Mouse (Mus musculus): ENCODE results near the gene Scnn1a.

GRCm38 (mm10) chr6:125353221-125353620 lies 32.8 kb downstream of the Scnn1a start:
- TF ChIP-seq POLR2A (IDR thresholded peaks at IDR 0.05; ENCODE audit: borderline replicate concordance, insufficient read depth, low read length) (no peak), CTCF (IDR thresholded peaks at IDR 0.05; ENCODE audit: borderline replicate concordance, insufficient read depth, low read depth, low read length) (no peak)

Data from cerebellum, adult 2 months (tissue).